Mouse (Mus musculus): Measurements from ENCODE around the gene Map6.
"Not testable (repeated sequence)": the region's sequence is repeated elsewhere in the genome, so short reads cannot be mapped to it uniquely, and the experiment has no call there.

DNA sequence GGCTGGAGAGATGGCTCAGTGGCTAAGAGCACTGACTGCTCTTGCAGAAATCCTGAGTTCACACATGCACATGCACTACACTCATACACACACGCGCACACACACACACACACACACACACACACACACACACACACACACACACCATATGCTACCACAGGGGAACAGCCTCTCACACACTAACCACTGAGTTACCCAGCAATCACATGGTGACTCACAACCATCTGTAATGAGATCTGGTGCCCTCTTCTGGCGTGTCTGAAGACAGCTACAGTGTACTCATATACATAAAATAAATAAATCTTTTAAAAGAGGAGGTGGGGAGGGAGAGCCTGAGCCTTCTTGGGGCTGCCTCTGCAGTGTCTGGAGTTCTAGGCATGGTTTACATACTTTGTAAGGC is 107.1 kb downstream of the Map6 start:
- not testable (repeated sequence) for TF ChIP-seq CTCF (IDR thresholded peaks at IDR 0.05; ENCODE audit: extremely low read depth, insufficient read depth, insufficient read length, insufficient replicate concordance); POLR2A (IDR thresholded peaks at IDR 0.05; ENCODE audit: low read depth, low read length)

Data from spleen, adult 2 months (tissue).